Mouse (Mus musculus) erythroblast, adult 5-6 weeks (primary cell): Measurements from ENCODE around the gene Wnk3. TPM values are rescaled to one million over a fixed set of nuclear protein-coding genes. Genes with fewer than 3 reads are reported as not detected.
"Not testable (repeated sequence)": the region's sequence is repeated elsewhere in the genome, so short reads cannot be mapped to it uniquely, and the experiment has no call there.

Experiments
- ATAC-seq: replicated peaks from 2 replicates; pipeline ENCODE4 v1.8.0; 2016; ENCODE audit warnings: moderate number of reproducible peaks, mild to moderate bottlenecking, moderate TSS enrichment, inconsistent platforms; ENCODE audit not compliant: poor library complexity, low FRiP score, severe bottlenecking
- total RNA-seq, 2 experiments: library from RNA; stranded (forward) in 1 of 2; stranded (reverse) in 1 of 2; fragments of 150-400 nt in 1 of 2; fragments of 200-764, 138-1000 nt in 1 of 2; gene quantifications; 2 replicates each; pipeline versions ENCODE4 v1.2.3 to v1.2.4; 2015 to 2017; ENCODE audit warnings: low replicate concordance in 2 of 2

Wnk3 gene
- total RNA-seq (2015; ENCODE audit: low replicate concordance), result not detected in 2 replicates
- total RNA-seq (2017; ENCODE audit: low replicate concordance), result 0.17 TPM in 1 of 2 replicates, not detected in the other

- no peak for ATAC-seq
Measured at GRCm38 (mm10) chrX:151197778-151198177, at the start of gene Wnk3. Gene Wnk3, plus strand, starts transcription at chrX:151198078.

- no peak for ATAC-seq
Measured at GRCm38 (mm10) chrX:151158414-151158813, 39.5 kb upstream of the Wnk3 start.

GRCm38 (mm10) chrX:151168438-151169131 is 29.3 kb upstream of the Wnk3 start:
- no peak for ATAC-seq

GRCm38 (mm10) chrX:151169261-151169961 is 28.5 kb upstream of the Wnk3 start:
- ATAC-seq, result no peak

GRCm38 (mm10) chrX:151173134-151173533 is 24.7 kb upstream of the Wnk3 start:
- ATAC-seq, result not testable (repeated sequence)

GRCm38 (mm10) chrX:151298329-151298728 is 100.5 kb downstream of the Wnk3 start:
- ATAC-seq, result no peak

GRCm38 (mm10) chrX:151313732-151314131 is 115.9 kb downstream of the Wnk3 start:
- ATAC-seq, result no peak

- ATAC-seq, result no peak
Measured at GRCm38 (mm10) chrX:151333615-151334014, 135.7 kb downstream of the Wnk3 start.

- ATAC-seq, result no peak
Measured at GRCm38 (mm10) chrX:151337804-151338203, 139.9 kb downstream of the Wnk3 start.

GRCm38 (mm10) chrX:151343761-151344500 is 146.1 kb downstream of the Wnk3 start, which contains the start of gene Fam120c:
Gene Fam120c, plus strand, starts transcription at chrX:151344175.
- ATAC-seq, result peak; percentile 77

- peak; percentile 76 for ATAC-seq
Measured at GRCm38 (mm10) chrX:151344501-151344984, 146.7 kb downstream of the Wnk3 start.

GRCm38 (mm10) chrX:151345333-151346125 is 147.7 kb downstream of the Wnk3 start:
- ATAC-seq, result no peak

GRCm38 (mm10) chrX:151347278-151347677 is 149.4 kb downstream of the Wnk3 start:
- no peak for ATAC-seq

GRCm38 (mm10) chrX:151349322-151349721 is 151.4 kb downstream of the Wnk3 start:
- ATAC-seq, result no peak

Other genes starting within 250 kb of the Wnk3 start
- gene Gnl3l, start 180.8 kb upstream of the Wnk3 start, total RNA-seq (2015; ENCODE audit: low replicate concordance), result 7.7 and 7.9 TPM in 2 replicates
- gene Gnl3l, start 180.8 kb upstream of the Wnk3 start, total RNA-seq (2017; ENCODE audit: low replicate concordance), result 13.1 and 16.6 TPM in 2 replicates
- not detected in 2 replicates for gene Fgd1, start 151.9 kb upstream of the Wnk3 start, total RNA-seq (2015; ENCODE audit: low replicate concordance)
- gene Fgd1, start 151.9 kb upstream of the Wnk3 start, total RNA-seq (2017; ENCODE audit: low replicate concordance), result 2.6 TPM in 1 of 2 replicates, not detected in the other
- 0.38 and 1.5 TPM in 2 replicates for gene Tsr2, start 101.5 kb upstream of the Wnk3 start, total RNA-seq (2015; ENCODE audit: low replicate concordance)
- gene Tsr2, start 101.5 kb upstream of the Wnk3 start, total RNA-seq (2017; ENCODE audit: low replicate concordance), result 2.5 and 3.2 TPM in 2 replicates
- 0.19 and 0.42 TPM in 2 replicates for gene Fam120c, start 146.1 kb downstream of the Wnk3 start, total RNA-seq (2015; ENCODE audit: low replicate concordance)
- 0.26 and 0.98 TPM in 2 replicates for gene Fam120c, start 146.1 kb downstream of the Wnk3 start, total RNA-seq (2017; ENCODE audit: low replicate concordance)